Mouse (Mus musculus): ENCODE results near the gene Tns1.

Tns1 gene

DNA sequence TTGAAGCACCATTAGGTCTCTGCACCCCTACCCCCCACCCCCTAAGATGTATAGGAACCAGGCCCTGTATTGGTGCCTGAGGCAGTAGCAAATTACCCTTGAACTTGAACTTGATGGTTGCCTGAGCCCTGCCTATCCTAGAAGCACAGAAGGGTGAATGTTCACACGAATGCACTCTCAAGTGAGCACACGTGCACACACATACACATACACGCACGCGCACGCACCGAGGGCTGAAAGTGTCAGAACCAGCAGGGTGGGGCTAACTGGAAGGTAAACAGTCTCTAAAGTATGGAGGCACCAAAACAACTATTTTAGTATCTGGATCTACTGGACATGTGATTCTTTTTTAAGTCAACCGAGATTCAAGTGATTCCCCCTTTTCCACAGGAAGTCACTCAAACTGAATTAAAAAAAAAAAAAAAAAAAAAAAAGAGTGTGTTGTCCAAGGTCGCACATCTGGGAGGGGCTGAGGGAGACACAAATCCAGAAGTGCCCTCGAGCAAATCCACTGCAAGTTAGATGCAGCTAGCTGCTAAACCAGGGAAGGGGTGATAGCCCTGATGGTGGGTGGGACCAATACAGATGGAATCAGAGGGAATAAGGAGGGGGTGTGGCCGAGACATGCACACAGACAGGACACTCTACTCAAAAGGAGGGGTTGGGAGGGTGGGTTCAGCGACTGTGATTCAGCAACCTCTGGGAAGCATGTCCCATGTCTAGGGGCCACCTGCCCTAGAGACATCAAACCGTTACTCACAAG, 96.0 kb downstream of the Tns1 start:
- in situ Hi-C loops (cut with MboI; ENCODE audit: low pct_unique_long_range_greater_than_20kb in 1 of 2, low sequenced_read_pairs in 2 of 2, unreplicated experiment in 1 of 2) = no loop called here

DNA sequence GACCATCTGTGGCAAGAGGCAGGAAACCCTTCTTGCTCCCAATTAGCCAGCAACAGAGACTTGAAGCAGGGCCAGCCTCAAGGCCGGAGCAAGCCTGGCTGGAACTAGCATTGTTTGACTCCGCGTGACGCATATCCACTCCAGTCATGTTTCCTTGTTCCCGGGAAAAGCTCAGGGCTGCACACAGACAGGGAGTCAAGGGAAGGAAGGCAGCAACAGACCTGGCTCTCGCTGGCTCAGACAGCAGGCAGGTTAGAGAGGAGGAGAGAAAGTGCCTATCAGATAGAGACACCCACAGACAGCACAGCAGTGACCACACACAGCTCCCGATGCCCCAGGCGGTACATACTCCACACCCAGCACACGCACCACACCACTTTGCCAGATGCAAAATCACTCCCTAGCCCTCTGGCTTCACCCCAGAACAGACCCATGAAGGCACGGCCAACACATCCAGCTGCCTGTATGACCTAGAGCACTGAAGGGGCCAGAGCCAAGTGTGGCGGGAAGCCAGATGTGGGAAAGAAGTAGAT, 96.6 kb downstream of the Tns1 start:
- in situ Hi-C loops (cut with MboI; ENCODE audit: low pct_unique_long_range_greater_than_20kb in 1 of 2, low sequenced_read_pairs in 2 of 2, unreplicated experiment in 1 of 2) = no loop called here

DNA sequence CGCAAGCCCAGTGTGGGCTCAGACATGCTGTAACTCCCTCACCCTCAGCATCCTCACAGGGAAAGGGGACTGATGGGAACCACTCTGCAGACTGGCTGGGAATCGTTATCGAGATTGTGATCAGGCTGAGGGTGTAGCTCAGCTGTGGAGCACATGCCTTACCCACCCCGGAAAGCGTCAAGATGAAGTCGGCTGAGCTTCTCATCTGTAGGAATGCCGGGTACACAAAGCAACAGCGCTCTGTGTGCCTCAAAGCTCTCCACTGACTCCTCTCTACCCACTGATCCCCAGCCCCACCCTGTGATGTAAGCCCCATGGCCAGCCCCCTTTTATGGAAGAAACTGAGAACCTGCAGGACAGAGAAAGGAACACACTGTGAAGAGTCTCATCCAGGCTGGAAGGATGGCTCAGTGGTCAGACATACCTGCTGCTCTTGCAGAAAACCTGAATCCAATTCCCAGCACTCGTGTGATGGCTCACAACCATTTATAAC, 97.5 kb downstream of the Tns1 start:
- in situ Hi-C loops (cut with MboI; ENCODE audit: low pct_unique_long_range_greater_than_20kb in 1 of 2, low sequenced_read_pairs in 2 of 2, unreplicated experiment in 1 of 2) = no loop called here

DNA sequence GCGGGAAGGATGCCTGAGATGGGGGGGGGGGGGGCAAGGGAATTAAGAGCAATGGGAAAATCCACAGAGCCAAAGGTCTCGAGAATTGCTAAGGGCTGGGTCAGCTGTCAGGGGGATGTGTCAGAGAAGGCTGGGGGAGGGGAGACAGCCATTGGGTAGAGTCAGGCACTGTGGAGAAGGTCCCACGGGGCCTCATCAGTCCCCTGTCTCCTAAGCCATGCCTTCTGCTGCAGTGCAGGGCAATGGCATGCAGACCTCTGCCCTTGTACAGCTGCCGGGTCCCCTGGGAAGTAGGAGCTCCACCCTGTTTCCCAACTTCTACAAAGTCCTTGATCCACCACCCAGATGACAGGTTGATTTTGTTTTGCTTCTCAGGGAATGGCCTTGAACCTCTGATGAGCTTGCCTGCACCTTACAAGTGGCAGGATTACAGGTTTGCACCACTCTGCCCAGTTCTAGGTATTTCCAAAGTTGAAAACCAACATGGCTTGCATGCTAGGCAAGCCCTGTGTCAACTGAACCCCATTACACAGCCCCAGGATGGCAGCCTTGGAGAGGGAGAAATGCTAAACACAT, 98.5 kb downstream of the Tns1 start:
- in situ Hi-C loops (cut with MboI; ENCODE audit: low pct_unique_long_range_greater_than_20kb in 1 of 2, low sequenced_read_pairs in 2 of 2, unreplicated experiment in 1 of 2) = no loop called here

DNA sequence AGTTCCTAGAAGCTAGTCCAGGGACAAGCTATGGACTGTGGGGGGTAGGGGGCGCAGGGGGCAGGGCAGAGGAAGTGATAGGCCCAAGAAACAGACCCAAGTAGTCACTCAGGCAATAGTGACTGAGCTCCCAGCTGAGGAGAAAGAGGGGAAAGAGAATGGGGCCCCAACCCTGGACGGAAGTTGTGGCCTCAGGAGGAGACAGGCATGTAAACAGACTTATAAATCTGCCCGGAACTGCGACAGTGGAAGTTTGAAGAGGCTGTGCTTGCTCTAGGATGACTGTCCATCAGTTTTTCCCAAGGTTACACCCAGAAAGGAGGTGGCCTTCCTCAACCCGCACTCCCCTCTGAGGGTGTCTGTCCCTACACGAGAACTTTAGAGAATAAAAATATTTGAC, 99.0 kb downstream of the Tns1 start:
- in situ Hi-C loops (cut with MboI; ENCODE audit: low pct_unique_long_range_greater_than_20kb in 1 of 2, low sequenced_read_pairs in 2 of 2, unreplicated experiment in 1 of 2) = no loop called here

DNA sequence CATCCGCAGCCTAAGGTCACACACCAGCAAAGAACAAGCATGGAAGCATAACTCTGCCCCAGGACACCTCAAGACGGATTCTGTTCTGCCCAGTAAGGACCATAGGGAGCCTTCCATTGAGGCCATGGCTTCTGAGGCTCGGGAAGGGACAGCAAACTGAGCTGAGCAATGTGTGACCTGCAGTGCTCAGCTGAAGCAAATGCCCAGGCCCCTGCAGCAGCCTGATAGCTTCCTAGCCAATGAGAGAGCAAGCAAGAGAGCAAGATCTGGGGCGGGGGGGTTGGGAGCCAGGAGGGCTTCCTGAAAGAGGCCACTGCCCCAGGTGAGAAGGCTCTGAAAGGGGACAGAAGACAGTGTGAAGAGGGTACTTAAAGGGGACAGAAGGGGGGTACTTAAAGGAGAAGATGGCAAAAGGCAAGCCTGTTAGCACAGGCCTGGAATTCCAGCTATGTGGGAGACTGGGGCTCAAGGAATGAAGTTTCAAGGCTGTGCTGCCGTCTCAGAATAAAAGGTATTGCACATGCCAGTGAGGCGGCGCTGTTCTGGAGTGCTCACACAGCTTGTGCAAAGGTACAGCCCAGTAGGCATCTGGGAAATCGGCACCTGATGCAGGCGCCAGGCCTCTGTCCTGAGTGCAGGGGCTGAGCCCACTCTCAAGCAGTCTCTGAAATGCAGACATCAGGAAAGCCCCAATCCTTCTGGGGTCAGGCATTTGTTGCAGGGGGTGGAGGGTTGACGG, 99.6 kb downstream of the Tns1 start:
- in situ Hi-C loops (cut with MboI; ENCODE audit: low pct_unique_long_range_greater_than_20kb in 1 of 2, low sequenced_read_pairs in 2 of 2, unreplicated experiment in 1 of 2) = no loop called here

DNA sequence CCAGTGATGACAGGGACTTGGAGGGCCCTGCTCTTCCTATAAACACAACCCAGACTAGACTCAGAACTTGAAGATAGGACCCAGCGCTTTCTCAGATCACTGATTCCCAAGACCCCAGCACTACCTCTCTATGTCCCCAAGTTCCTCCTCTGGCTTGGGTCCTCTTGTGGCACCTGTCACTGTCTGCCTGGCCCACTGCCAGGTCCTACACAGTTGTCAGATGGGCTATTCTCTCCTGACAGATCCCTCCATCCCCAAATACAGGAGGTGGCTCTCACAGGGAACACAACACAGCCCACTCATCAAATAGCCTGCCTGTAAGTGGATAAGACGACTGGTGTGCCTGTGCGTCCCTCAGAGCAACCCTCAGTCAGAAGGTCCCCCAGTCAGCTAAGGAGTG, 101.3 kb downstream of the Tns1 start:
- in situ Hi-C loops (cut with MboI; ENCODE audit: low pct_unique_long_range_greater_than_20kb in 1 of 2, low sequenced_read_pairs in 2 of 2, unreplicated experiment in 1 of 2) = no loop called here

DNA sequence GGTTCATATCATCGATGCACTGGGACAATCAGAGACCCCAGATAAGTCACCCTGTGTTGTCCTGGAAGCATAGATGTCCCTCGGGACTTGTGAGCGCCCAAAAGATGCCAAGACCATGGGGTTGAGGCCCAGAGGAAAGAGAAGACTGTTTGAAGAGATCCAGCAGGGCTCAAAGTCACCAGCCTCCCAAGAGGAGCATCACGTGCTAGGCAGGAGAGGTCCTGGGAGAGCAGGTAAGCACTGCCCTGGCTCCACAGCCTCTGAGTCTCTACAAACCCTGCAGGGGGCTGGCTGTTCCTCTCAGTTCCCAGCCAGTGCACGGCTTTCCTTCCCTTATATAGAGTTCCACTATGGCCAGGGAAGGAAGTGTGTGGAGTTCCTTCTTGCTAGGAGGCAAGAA, 101.7 kb downstream of the Tns1 start:
- in situ Hi-C loops (cut with MboI; ENCODE audit: low pct_unique_long_range_greater_than_20kb in 1 of 2, low sequenced_read_pairs in 2 of 2, unreplicated experiment in 1 of 2) = no loop called here

DNA sequence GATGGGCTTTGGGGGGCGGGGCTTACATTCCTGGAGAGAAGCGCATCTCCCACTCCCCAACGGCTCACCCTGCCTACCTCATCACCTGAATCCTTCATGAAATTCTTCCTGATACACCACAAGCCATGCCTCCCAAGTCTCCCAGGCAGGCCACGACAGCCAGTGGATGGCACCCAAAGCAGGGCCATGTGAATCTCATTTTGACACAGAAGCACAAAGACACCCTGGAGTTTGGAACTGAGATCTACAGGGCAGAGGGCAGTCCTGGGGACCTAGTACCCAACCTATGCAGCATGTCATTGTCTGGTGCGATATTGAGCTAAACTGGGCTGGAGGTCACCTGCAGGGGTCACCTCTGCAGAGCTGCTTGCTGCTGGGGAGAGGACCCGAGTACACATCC, 104.0 kb downstream of the Tns1 start:
- in situ Hi-C loops (cut with MboI; ENCODE audit: low pct_unique_long_range_greater_than_20kb in 1 of 2, low sequenced_read_pairs in 2 of 2, unreplicated experiment in 1 of 2) = no loop called here

DNA sequence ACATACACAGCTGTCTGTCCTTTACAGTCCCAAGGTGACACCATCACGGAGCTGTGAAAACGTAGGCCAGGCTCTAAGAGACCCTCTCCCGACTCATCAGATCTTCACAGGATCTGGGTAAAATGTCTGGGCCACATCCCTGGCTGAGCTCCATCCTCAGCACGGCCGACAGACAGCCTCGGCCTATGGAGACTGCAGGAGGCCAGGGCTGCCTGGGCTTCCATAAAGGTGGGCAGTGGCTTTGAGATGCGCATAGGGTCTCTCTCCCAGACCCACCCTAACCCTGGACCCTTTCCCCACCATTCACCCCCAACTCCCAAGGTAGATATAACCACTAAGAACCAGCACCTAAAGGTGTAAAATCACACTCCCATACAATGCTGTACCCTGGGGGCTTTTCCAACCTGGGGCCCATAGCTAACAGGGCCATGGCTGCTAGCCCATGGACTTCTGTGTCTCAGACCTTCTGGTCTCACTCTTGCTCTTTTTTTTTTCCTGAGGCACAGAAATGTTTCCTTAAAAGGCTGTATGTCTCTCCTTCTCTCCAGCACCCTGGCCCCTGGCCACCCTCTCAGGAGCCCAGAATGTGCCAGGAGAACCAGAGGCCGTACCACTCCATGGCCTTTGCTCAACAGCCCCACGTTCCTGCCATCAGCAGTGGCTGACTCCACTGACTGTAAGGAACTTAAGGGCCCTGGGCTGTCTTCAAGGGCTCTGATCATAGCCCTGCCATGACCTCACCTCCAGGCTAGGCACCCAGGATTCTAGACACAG, 106.7 kb downstream of the Tns1 start:
- in situ Hi-C loops (cut with MboI; ENCODE audit: low pct_unique_long_range_greater_than_20kb in 1 of 2, low sequenced_read_pairs in 2 of 2, unreplicated experiment in 1 of 2) = no loop called here

DNA sequence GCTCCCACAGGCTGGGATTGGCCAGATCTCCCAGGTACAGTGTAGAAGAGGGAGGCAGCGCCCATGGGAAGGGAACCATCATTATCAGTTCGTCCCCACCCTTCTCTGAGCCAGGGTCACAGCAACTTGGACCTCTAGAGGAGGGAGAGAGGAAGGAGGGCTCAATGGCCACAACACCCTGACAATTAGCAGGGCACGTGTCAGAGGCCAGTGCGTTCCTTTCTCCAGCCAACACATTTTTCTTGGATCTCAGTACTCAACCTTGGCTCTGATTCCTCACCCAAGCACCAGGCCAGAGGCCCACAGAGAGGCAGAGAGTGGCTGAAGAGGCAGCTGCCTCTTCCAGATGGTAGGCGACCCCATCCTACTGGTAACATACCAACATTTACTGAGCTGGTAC, 107.6 kb downstream of the Tns1 start:
- in situ Hi-C loops (cut with MboI; ENCODE audit: low pct_unique_long_range_greater_than_20kb in 1 of 2, low sequenced_read_pairs in 2 of 2, unreplicated experiment in 1 of 2) = no loop called here

DNA sequence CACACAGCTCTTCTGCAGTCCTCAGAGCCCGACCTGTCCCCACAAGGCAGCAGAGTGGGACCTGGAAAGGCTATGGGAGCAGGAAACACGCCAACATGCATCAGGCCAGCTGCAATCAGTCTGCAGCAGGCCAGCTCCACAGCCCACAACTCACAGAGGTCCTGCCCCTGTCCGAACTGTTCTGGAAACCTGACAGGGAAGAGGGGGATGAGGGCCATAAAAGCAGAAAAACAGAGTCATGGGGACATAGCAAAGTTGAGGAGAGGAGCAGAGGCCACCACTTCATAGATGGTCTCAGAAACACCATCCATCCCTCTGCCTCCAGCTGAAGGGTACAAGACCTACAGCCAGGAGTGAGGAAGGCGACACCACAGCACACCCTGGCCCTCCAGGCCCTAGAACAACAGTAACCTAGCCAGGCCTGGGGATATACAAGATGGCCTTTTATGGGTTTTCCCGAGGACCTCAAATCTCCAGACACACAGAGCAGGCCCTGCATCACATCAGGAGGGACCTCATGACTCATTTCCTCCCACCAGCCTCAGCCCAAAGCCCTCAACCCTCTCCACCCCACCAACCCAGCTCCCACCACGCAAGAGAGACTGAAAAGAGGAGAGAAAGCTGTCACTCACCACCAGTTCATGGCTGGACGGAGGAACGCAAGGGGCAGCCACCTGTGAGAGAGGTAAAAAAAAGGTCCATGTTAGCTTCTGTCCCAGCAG, 108.6 kb downstream of the Tns1 start:
- in situ Hi-C loops (cut with MboI; ENCODE audit: low pct_unique_long_range_greater_than_20kb in 1 of 2, low sequenced_read_pairs in 2 of 2, unreplicated experiment in 1 of 2) = no loop called here

DNA sequence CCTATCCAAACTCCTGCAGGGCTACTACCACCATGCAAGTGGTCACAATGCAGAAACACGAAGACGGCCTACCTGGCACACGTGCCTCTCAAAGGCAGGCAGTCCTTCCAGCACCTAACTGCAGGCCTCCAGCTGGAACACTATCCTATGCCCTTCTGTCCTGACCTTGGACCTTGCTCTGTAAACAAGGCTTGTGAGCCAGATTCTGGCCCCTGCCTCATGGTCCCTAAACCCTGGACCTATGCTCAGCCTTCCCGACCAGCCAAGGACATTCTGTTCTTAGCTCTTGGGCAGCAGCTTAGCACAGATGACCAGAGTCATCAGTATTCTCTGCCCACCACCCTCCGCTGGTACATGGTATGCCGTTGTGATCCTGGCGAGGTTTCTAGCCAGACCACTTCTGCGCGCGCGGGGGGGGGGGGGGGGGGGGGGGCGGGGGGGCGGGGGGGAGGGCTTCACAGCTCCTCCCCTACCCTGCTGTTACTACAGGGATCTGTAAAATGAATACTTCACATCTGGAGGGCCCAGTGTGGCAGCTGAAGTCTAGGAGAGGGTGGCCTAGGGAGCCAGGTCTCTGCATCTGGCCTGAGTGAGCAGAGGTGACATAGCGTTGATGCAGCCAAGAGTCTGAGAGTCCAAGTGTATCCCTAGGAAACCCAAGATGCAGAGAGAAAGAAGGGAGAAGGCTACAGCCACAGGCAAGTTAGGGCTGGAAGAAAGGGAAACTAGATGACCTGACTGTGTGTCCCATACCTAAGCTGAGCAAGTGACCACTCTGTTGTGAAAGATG, 109.5 kb downstream of the Tns1 start:
- in situ Hi-C loops (cut with MboI; ENCODE audit: low pct_unique_long_range_greater_than_20kb in 1 of 2, low sequenced_read_pairs in 2 of 2, unreplicated experiment in 1 of 2) = no loop called here

DNA sequence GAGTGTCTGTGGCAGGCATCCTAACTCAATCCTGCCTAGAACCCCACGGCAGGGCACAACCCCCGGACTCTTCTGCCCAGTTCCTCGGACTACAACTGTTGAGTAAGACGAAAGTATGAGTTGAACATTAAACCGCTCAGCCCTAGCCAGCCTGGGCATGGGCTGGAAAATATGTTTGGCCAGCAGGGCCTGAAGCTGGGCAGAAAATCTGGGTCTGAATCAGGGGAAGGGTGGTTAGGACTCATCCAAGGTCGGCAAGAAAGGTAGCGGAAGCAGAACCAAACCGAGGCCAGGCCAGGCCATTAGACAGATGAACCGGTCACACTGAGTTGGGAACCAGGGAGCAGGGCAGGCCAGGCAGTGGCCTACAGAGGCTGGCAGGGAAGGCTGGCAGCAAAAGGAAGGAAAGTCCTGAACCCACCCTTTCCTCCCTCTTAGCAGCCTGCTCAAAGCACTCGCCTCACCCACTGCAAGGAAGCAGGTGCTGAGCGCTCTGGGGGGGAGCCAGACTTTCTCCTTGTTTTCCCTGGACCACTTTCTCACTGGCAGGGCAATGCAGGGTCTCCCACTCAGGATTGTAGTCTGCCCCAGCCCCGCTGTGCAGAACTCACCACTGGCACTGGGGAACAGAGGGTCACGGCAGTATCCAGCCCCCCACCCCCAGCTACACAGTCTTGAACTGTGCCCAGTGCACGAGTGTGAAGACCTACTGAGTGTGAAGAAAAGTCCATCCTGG, 110.8 kb downstream of the Tns1 start:
- in situ Hi-C loops (cut with MboI; ENCODE audit: low pct_unique_long_range_greater_than_20kb in 1 of 2, low sequenced_read_pairs in 2 of 2, unreplicated experiment in 1 of 2) = no loop called here

DNA sequence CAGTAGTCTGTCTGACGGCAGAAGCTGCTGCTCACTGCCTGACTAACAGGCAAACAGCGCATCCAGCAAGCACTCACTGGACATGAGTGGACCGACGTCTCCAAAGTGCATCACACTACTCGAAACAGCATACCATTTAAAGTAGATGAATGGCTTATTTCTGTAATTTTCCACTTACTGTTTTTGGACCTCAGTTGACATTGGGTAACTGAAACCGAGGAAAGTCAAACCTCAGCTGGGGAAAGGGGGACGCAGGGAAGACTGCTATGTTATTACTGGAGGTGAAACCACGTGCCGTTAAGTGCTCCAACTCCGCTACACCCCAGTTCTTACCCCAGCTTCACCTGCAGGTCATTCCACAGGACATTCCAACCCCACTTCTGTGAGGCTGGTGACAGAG, 111.5 kb downstream of the Tns1 start:
- in situ Hi-C loops (cut with MboI; ENCODE audit: low pct_unique_long_range_greater_than_20kb in 1 of 2, low sequenced_read_pairs in 2 of 2, unreplicated experiment in 1 of 2) = no loop called here

DNA sequence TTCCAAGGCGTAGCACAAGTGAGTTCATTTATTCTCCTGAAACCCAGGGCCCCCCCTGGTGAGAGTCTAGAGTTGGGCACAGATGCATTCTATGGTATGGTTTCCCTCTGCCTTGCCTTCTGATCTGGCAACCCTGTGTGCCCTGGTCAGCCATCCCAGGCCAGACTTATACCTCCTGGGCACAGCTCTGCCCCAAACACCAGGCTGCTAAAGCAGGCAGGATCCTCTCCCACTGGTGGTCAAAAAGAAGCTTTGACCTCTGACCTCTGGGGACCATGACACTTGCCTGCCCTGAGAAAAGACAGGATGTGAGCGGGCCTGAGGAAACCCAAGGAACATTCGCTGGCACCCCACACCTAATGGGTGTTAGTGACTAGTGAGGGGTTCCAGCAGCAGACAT, 114.8 kb downstream of the Tns1 start:
- in situ Hi-C loops (cut with MboI; ENCODE audit: low pct_unique_long_range_greater_than_20kb in 1 of 2, low sequenced_read_pairs in 2 of 2, unreplicated experiment in 1 of 2) = no loop called here

DNA sequence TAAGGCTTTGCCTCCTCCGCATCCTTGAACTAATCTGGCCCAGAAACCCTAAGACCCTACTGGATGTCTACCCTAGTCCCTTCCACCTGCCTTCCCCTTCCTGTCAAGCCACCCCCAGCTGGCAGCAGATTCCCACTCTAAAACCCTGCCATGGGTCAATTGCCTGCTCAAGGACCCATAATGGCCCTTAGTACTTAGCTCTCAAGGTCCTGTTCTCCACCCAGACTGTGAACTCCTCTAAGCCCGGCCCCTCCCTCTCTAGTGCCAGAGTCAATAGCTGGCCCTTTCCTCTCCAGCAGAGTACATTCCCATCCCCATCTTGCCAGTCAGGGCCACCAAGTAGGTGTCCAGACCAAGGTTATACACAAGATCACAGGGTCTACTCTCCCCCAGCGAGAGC, 115.3 kb downstream of the Tns1 start:
- in situ Hi-C loops (cut with MboI; ENCODE audit: low pct_unique_long_range_greater_than_20kb in 1 of 2, low sequenced_read_pairs in 2 of 2, unreplicated experiment in 1 of 2) = no loop called here

All from mouse embryonic stem cell (cell line).